Mouse (Mus musculus): ENCODE measurements around the gene 2200002D01Rik.
A peak's percentile ranks its signal among the peaks of the same experiment; 100 is the strongest.

2200002D01Rik gene

GRCm38 (mm10) chr7:29202577-29202976 lies 45.7 kb downstream of the 2200002D01Rik start:
- no peaks in the 10 kb centered on the region for H3K36me3 ChIP-seq (ENCODE audit: control insufficient read depth, insufficient read depth, low read length, poor library complexity, severe bottlenecking)
- H3K27me3 ChIP-seq (ENCODE audit: control insufficient read depth, insufficient read depth, low read length, poor library complexity, severe bottlenecking): no peaks in the 10 kb centered on the region
- DNase-seq (ENCODE audit: low read depth, low spot score): peak; percentile 18

All from splenic B cell, adult 2 months (primary cell).